Mouse (Mus musculus): ENCODE data around the gene Ipo13.

The Ipo13 gene

GRCm38 (mm10) chr4:117913421-117913820, 1.4 kb downstream of the Ipo13 start:
- no peak for DNase-seq

GRCm38 (mm10) chr4:117912685-117913273, 2.0 kb downstream of the Ipo13 start:
- no peak for DNase-seq

- DNase-seq = no peak
Observed at GRCm38 (mm10) chr4:117912131-117912561, 2.7 kb downstream of the Ipo13 start.

GRCm38 (mm10) chr4:117908834-117909453, 5.9 kb downstream of the Ipo13 start:
- no peak for DNase-seq

- DNase-seq = no peak
Observed at GRCm38 (mm10) chr4:117906196-117906595, 8.6 kb downstream of the Ipo13 start.

- no peak for DNase-seq
Observed at GRCm38 (mm10) chr4:117904761-117905160, 10.0 kb downstream of the Ipo13 start.

GRCm38 (mm10) chr4:117904094-117904493, 10.7 kb downstream of the Ipo13 start:
- no peak for DNase-seq

- no peak for DNase-seq
Observed at GRCm38 (mm10) chr4:117898111-117898510, 16.7 kb downstream of the Ipo13 start.

GRCm38 (mm10) chr4:117896031-117896430, 18.8 kb downstream of the Ipo13 start:
- DNase-seq = no peak

GRCm38 (mm10) chr4:117895339-117895738, 19.5 kb downstream of the Ipo13 start:
- no peak for DNase-seq

- no peak for DNase-seq
Observed at GRCm38 (mm10) chr4:117894601-117895000, 20.2 kb downstream of the Ipo13 start.

GRCm38 (mm10) chr4:117893376-117893775, 21.4 kb downstream of the Ipo13 start:
- peak; percentile 76 for DNase-seq

GRCm38 (mm10) chr4:117891738-117892161, 23.0 kb downstream of the Ipo13 start, which contains the start of gene Dph2:
Gene Dph2, minus strand, starts transcription at chr4:117892032.
- DNase-seq = peak; percentile 77 to 78

- DNase-seq = no peak
Observed at GRCm38 (mm10) chr4:117890750-117891149, 24.0 kb downstream of the Ipo13 start.

- DNase-seq = no peak
Observed at GRCm38 (mm10) chr4:117890031-117890430, 24.8 kb downstream of the Ipo13 start.

GRCm38 (mm10) chr4:117889471-117889870, 25.3 kb downstream of the Ipo13 start:
- no peak for DNase-seq

- no peak for DNase-seq
Observed at GRCm38 (mm10) chr4:117887920-117888319, 26.9 kb downstream of the Ipo13 start.

- peak; percentile 96 to 97 for DNase-seq
Observed at GRCm38 (mm10) chr4:117887133-117887532, 27.7 kb downstream of the Ipo13 start, which contains the start of gene Atp6v0b. Gene Atp6v0b, minus strand, starts transcription at chr4:117887333.

GRCm38 (mm10) chr4:117886644-117887043, 28.2 kb downstream of the Ipo13 start:
- DNase-seq = peak in 1 of 2 experiments; percentile 56

- DNase-seq = no peak
Observed at GRCm38 (mm10) chr4:117885994-117886393, 28.8 kb downstream of the Ipo13 start.

- no peak for DNase-seq
Observed at GRCm38 (mm10) chr4:117885093-117885492, 29.7 kb downstream of the Ipo13 start.

GRCm38 (mm10) chr4:117884146-117884545, 30.7 kb downstream of the Ipo13 start:
- no peak for DNase-seq

- peak in 1 of 2 experiments; percentile 30 for DNase-seq
Observed at GRCm38 (mm10) chr4:117882701-117883691, 31.8 kb downstream of the Ipo13 start, which contains the start of gene B4galt2. Gene B4galt2, minus strand, starts transcription at chr4:117883487.
